Mouse (Mus musculus) G1E (cell line): ENCODE data around the gene Mon1a. TPM values are rescaled to one million over a fixed set of nuclear protein-coding genes. Genes with fewer than 3 reads are reported as not detected.

Experiments used
- ATAC-seq: 2 replicates; pipeline ENCODE4 v1.8.0; 2016; ENCODE audit warnings: mild to moderate bottlenecking; ENCODE audit not compliant: insufficient number of reproducible peaks, poor library complexity, low FRiP score, severe bottlenecking; ENCODE audit errors: extremely low read depth
- DNase-seq: peaks from one replicate; pipeline ENCODE4 v3.0.0; 2012; ENCODE audit warnings: low spot score
- H3K27me3 ChIP-seq: 2 replicates; pipeline ENCODE4 v1.6.1; 2012; ENCODE audit warnings: mild to moderate bottlenecking, low read length, inconsistent platforms; ENCODE audit not compliant: insufficient read depth
- H3K36me3 ChIP-seq: replicated peaks from 2 replicates; pipeline ENCODE3; 2012; ENCODE audit warnings: mild to moderate bottlenecking, inconsistent platforms
- H3K4me1 ChIP-seq: 2 replicates; pipeline ENCODE4 v1.6.1; 2012; ENCODE audit warnings: low read depth, low read length, inconsistent platforms, mixed read lengths; ENCODE audit not compliant: insufficient read depth
- H3K4me3 ChIP-seq: 2 replicates; pipeline ENCODE4 v1.5.1; 2012; ENCODE audit warnings: low read depth, mild to moderate bottlenecking, inconsistent platforms, low read length, moderate library complexity, mixed read lengths
- H3K9me3 ChIP-seq: replicated peaks from 2 replicates; pipeline ENCODE4 v1.6.1; 2012; ENCODE audit warnings: inconsistent platforms
- CTCF ChIP-seq: IDR thresholded peaks from 2 replicates; pipeline ENCODE4 v1.5.1; 2012; ENCODE audit warnings: low read depth, low read length, inconsistent platforms, mixed read lengths
- GATA1 ChIP-seq: IDR thresholded peaks from 2 replicates; pipeline ENCODE4 v1.6.1; 2012; ENCODE audit warnings: borderline replicate concordance, low read length, inconsistent platforms, mixed read lengths
- GATA2 ChIP-seq: IDR thresholded peaks from 2 replicates; pipeline ENCODE4 v1.6.1; 2012; ENCODE audit warnings: low read depth, low read length, inconsistent platforms, borderline replicate concordance
- POLR2AphosphoS5 ChIP-seq: IDR thresholded peaks from 2 replicates; pipeline ENCODE4 v1.6.1; 2012; ENCODE audit warnings: low read depth, low read length, inconsistent platforms; ENCODE audit not compliant: insufficient replicate concordance
- TAL1 ChIP-seq: conservative IDR thresholded peaks from 2 replicates; pipeline ENCODE4 v1.6.1; 2012; ENCODE audit warnings: low read depth, low read length, inconsistent platforms, mixed read lengths
- polyA plus RNA-seq: library from polyadenylated mRNA; stranded (reverse); fragments of >175 nt; gene quantifications from 2 replicates; pipeline ENCODE4 v1.2.3, GENCODE M21; 2012
- total RNA-seq, 2 experiments: library from RNA; stranded (forward) in 1 of 2; stranded (reverse) in 1 of 2; fragments of 200-1000 nt in 1 of 2; fragments of >200 nt in 1 of 2; fragmentation: Nextera tagmentation in 1 of 2; gene quantifications; 2 replicates each; pipeline ENCODE4 v1.2.3; 2014 to 2017

Gene Mon1a
- total and polyA plus RNA-seq, 3 experiments: 2.0 to 13.6 (median 12.8) TPM

GRCm38 (mm10) chr9:107872350-107873098 is 15.4 kb upstream of the Mon1a start:
- Histone ChIP-seq H3K9me3 (no peaks in the 10 kb centered on the region), H3K4me1 (peaks cover 22% of the 10 kb centered on the region), H3K4me3 (peak overlapping the region; percentile 85), H3K36me3 (peaks cover 17% of the 10 kb centered on the region), H3K27me3 (no peaks in the 10 kb centered on the region; the same call in 1 of the 2 replicates)
- TF ChIP-seq GATA1 (no peak), POLR2AphosphoS5 (no peak), GATA2 (no peak), CTCF (no peak), TAL1 (no peak)
- DNase-seq (peak; percentile 94), ATAC-seq (peak; percentile 99)

- DNase-seq (no peak), ATAC-seq (no peak)
- TF ChIP-seq CTCF: no peak
- TF ChIP-seq POLR2AphosphoS5: no peak
- TF ChIP-seq GATA2: no peak
- TF ChIP-seq TAL1: no peak
- no peak for TF ChIP-seq GATA1
- Histone ChIP-seq H3K4me3 (peak within 1 kb of the TSS; percentile 85), H3K9me3 (no peaks in the 10 kb centered on the region), H3K36me3 (peaks cover 14% of the 10 kb centered on the region), H3K4me1 (peaks cover 22% of the 10 kb centered on the region), H3K27me3 (no peaks in the 10 kb centered on the region; the same call in 1 of the 2 replicates)
Measured at GRCm38 (mm10) chr9:107873137-107873536, 14.8 kb upstream of the Mon1a start, which contains the start of gene Rbm6. Rbm6 (minus strand) TSS chr9:107873237.

GRCm38 (mm10) chr9:107880411-107880810 is 7.5 kb upstream of the Mon1a start:
- H3K4me3 ChIP-seq: no peak overlapping the region
- H3K36me3 ChIP-seq: no peaks in the 10 kb centered on the region
- H3K9me3 ChIP-seq: no peaks in the 10 kb centered on the region
- ATAC-seq: no peak
- no peaks in the 10 kb centered on the region for H3K4me1 ChIP-seq
- no peak for DNase-seq
- peaks cover 33% of the 10 kb centered on the region for H3K27me3 ChIP-seq
- TF ChIP-seq TAL1: no peak
- TF ChIP-seq GATA2: no peak
- TF ChIP-seq POLR2AphosphoS5: no peak
- TF ChIP-seq GATA1: no peak
- TF ChIP-seq CTCF: no peak

GRCm38 (mm10) chr9:107888267-107888850 is 408 bp downstream of the Mon1a start:
- TF ChIP-seq CTCF (no peak), GATA1 (no peak), POLR2AphosphoS5 (no peak), GATA2 (no peak), TAL1 (no peak)
- peak overlapping the region; percentile 85 for H3K4me3 ChIP-seq
- ATAC-seq (no peak), DNase-seq (peak; percentile 53)
- peaks cover 10% of the 10 kb centered on the region; the same call in 1 of the 2 replicates for H3K27me3 ChIP-seq
- peaks cover 25% of the 10 kb centered on the region for H3K36me3 ChIP-seq
- peaks cover 27% of the 10 kb centered on the region for H3K4me1 ChIP-seq
- H3K9me3 ChIP-seq: no peaks in the 10 kb centered on the region

- peaks cover 27% of the 10 kb centered on the region for H3K4me1 ChIP-seq
- ATAC-seq: no peak
- H3K36me3 ChIP-seq: peaks cover 29% of the 10 kb centered on the region
- H3K27me3 ChIP-seq: peaks cover 5% of the 10 kb centered on the region; the same call in 1 of the 2 replicates
- TF ChIP-seq POLR2AphosphoS5: no peak
- no peak overlapping the region for H3K4me3 ChIP-seq
- no peaks in the 10 kb centered on the region for H3K9me3 ChIP-seq
- no peak for DNase-seq
Measured at GRCm38 (mm10) chr9:107890260-107890659, 2.3 kb downstream of the Mon1a start.

DNA sequence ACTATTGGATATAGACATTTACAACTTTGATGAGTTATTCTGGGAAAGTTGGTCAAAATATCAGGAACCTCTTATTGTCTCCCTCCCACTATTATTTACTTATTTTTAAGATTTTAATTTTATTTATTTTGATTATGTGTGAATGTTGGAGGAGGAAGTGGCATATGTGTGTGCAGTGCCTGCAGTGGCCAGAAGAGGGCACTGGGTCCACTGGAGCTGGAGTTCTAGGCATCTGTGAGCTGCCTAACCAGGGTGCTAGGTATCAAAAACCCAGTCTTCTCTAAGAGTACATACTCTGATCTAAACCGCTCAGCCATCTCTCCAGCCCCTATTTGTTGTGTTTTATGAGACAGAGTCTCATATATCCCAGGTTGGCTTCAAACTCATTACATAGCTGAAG is 3.1 kb downstream of the Mon1a start:
- DNase-seq (no peak), ATAC-seq (no peak)
- Histone ChIP-seq H3K4me3 (no peak overlapping the region), H3K27me3 (peaks cover 3% of the 10 kb centered on the region; the same call in 1 of the 2 replicates), H3K4me1 (peaks cover 27% of the 10 kb centered on the region), H3K36me3 (peaks cover 34% of the 10 kb centered on the region), H3K9me3 (no peaks in the 10 kb centered on the region)
- TF ChIP-seq CTCF (0 out of 2 replicates have a peak, but pooled peaks have one; percentile 17), GATA2 (no peak)
